Mouse (Mus musculus) 3134 (cell line): ENCODE results near the gene Atp1a4.
A peak's percentile ranks its signal among the peaks of the same experiment; 100 is the strongest.
"Not testable (repeated sequence)": the region's sequence is repeated elsewhere in the genome, so short reads cannot be mapped to it uniquely, and the experiment has no call there.

Experiments used
- DNase-seq: peaks from one replicate; pipeline ENCODE4 v3.0.0-alpha.2; 2011; ENCODE audit warnings: low spot score; ENCODE audit not compliant: insufficient read length; ENCODE audit errors: extremely low read depth

Gene Atp1a4

DNA sequence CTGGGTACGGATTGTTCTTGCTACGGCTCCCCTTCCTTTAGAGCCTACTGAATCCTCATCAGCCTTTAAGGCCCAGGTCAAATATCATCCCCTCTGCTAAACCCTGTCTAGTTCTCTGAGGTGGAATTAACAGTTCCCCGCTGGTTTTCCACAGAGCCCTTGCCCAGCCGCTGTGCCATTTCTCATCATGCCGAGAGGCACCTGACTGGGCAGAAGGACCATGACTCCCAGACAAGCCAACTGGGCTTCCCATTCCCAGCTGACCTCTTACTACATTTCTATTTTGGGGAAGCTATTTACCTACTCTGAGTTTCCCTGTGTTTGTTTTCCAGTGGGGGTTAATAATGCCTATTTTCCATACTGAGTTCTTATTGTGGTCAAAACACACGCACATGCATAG lies 24.9 kb upstream of the Atp1a4 start:
- no peak for DNase-seq

DNA sequence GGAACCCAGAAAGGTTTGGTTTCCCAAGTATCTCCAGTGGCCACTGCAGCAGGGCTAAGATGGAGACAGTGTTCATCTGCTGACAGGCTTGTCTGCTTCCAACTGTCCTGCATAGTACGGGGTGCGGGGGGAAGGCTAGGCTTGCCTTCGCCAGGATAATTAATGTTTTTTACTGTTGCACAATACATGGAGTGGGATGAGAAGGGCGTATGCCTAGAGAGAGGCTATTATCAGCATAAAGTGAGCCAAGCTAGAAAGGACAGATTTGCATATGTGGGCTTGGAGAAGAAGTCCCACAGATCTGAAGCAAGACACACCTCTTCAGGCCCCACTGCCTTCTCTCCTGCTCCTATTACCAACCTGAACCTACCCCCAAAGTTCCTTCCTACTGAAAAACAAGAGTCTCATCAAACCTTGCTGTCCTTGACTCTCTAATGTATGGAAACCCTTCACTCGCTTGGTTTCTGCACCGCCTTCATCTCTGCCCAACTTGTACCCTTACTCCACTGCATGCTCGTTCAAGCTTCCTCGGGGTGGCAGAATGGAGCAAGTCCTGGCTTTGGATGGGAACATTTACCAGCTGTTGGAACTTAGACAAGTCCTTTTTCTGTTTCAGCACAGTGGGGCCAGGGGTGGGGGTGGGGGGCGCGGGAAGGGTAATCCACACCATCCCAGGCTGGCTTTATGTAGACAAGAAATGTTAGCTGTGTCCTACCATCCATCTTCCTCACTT lies 23.5 kb upstream of the Atp1a4 start:
- no peak for DNase-seq

- DNase-seq: no peak
Measured at GRCm38 (mm10) chr1:172279768-172280509, 21.7 kb upstream of the Atp1a4 start.

GRCm38 (mm10) chr1:172278328-172278727 lies 20.1 kb upstream of the Atp1a4 start:
- no peak for DNase-seq

GRCm38 (mm10) chr1:172277172-172277571 lies 19.0 kb upstream of the Atp1a4 start:
- DNase-seq: no peak

- DNase-seq: no peak
Measured at GRCm38 (mm10) chr1:172274547-172274946, 16.3 kb upstream of the Atp1a4 start.

DNA sequence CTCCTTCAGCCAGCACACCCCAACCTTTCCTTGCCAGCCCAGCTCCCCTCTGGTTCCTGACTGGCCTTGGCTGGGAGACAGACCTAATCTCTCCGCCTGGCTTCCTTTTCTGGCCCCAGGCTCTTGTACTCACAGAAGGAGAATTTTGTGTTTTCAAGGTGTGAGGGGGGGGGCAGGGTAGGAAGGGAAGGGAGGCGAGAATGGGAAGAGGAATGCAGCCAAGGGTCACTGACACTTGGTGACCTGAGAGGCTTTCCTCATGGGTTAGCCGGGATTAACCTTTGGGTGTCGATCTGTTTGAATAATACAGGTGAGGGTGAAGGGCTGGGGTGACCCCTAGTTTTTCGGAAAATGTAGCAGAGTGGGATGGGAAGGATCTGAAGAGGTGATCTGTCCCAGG lies 15.9 kb upstream of the Atp1a4 start:
- no peak for DNase-seq

DNA sequence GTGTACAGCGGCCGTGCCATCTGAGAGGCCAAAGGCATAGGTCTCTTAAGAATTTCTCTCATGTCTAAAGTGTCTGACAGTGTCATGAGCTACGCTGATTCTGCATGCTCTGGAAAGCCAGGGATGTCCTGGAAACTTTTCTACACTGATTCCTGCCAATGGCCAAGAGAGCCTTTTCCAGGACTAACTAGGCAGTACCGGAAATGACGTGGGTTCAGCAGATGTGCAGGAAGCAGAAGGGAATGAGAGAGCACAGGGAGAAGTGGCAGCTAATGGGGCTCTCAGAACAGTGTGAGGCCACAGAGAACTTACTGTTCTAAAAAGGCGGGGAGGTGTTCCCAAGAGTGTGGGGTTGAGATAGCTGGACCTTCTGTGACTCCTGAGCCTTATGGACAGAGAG lies 15.2 kb upstream of the Atp1a4 start:
- no peak for DNase-seq

GRCm38 (mm10) chr1:172271765-172272164 lies 13.6 kb upstream of the Atp1a4 start:
- DNase-seq: no peak

DNA sequence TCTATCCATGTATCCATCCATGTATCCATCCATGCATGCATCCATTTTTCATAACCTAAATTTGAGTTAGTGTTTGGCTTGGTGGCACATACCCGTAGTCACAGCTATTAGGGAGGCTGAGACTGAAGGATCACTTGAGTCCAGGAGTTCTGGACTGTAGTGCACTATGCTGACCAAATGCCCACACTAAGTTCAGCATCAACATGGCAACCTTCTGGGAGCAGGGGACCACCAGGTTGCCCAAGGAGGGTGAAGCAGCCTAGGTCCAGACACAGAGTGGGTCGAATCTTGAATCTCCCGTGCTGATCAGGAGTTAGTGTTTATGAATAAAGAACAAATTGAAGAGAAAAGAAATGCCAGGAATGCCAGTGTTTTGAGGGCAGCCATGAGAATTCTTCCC lies 13.0 kb upstream of the Atp1a4 start:
- no peak for DNase-seq

DNA sequence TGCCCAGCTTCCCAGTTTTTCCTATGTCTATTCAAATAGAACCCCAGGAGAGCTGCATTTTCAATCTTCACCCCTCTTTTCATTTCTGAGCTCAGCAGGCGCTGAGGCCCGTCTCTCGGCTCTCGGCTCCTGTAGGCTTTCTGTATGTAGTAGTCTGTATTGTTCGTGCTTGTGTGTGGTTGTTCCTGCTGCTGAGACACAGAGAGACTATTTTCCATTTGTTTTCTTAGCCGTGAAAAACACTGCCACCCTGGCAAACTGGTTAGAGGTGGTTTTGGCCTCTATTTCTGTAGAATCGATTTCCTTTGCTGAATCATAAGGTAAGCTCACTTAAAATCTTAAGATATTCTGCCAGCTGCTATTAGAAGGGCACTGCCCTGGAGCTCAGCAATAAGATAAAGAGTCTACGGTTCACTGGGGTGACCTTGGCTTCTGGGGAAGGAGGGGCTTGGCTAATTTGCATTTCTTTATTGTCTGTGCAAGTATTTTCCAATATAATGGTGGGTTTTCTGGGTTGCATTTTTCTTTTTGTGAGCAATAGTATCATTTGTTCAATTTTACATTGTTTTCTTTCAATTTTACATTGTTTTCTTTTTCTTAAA lies 3.4 kb upstream of the Atp1a4 start, which contains the start of gene Igsf8:
Gene Igsf8, plus strand, starts transcription at position 165 of the 602 bp plus-strand sequence.
- DNase-seq: no peak

DNA sequence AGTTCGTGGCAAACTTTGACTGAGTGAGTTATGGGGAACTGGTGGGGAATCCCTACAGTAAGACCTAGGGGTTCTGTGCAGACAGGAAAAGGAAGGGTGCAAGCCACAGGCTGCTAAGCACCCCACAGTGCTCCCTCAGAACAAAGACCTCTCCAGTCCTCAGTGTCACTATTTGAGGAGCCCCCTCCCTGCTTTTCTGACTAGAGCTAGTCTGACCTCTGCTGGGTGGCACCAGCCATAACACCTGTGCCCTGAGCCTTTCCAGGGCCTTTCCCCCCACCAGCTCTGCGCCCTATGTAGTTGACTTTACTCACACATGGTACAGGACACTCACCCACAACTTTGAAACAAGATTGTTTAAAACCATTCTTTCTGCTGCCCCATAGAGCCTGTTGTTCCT lies 10.5 kb downstream of the Atp1a4 start:
- no peak for DNase-seq

GRCm38 (mm10) chr1:172247216-172247615 lies 11.0 kb downstream of the Atp1a4 start:
- no peak for DNase-seq

DNA sequence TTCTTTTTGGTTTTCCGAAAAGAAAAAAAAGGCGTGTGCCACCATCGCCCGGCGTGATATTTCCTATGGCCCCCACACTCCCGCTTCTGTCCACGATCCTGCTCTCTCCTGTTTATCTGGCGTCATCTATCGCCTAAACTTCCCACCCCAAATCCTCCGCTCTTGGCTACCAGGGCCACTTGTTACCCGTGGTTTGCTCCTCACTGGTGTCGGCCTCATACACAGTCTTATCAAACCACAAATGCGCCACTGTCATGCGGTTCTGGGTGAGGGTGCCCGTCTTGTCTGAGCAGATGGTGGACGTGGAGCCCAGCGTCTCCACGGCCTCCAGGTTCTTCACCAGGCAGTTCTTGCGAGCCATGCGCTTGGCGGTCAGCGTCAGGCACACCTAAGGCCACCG lies 13.6 kb downstream of the Atp1a4 start:
- not testable (repeated sequence) for DNase-seq

- no peak for DNase-seq
Measured at GRCm38 (mm10) chr1:172243547-172244205, 14.5 kb downstream of the Atp1a4 start.

DNA sequence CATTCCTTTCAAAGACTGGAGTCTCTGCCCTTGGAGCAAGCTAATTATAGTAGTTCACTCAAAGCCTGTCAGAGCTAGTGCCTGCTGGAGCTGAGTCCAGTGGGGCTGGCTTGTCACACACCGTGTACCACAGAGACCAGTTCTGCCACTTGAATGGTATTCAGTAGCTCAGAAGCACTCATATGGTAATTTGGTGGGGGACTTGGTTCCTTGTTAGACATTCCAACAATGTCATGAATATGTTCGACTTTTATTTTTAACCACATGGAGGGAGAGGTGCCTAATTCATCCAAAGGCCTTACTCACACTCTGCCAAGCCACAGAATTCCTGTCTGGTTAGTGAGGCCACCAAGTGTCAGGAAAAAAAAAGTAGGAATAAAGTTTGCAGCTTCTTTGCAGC lies 15.8 kb downstream of the Atp1a4 start:
- DNase-seq: peak; percentile 72

DNA sequence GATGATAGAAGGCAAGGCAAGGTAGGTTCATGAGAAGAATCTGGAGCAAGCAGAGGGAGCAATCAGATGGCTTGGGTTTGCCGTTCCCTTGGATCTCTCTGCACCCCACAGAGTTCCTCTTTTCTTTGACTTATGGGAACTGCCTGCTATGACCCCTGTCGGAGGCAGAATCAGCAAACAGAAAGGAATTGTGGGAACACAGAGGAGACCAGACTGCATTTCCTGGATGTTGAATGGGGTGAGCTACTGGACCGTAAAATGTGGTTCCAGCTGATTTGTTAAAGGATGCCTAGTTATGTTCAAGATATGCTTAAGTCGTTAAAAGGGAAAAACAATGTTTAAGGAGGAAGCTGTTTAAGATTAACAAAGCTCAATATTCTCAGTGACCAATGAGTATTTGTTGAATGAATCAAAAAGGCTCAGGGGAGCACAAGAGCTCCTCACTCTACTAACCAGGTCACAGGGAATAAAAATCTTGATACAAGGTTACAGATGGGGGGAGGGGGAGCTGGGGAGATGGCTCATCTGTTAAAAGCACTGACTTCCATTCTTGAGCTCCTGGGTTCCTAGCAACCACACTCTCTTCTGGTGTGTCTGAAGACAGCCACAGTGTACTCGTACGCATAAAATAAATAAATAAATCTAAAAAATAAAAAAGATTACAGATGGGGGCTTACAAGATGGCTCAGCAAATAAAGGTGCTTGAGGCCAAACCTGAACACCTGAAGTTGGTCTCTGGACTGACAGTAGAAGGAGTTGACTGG lies 17.1 kb downstream of the Atp1a4 start:
- no peak for DNase-seq

DNA sequence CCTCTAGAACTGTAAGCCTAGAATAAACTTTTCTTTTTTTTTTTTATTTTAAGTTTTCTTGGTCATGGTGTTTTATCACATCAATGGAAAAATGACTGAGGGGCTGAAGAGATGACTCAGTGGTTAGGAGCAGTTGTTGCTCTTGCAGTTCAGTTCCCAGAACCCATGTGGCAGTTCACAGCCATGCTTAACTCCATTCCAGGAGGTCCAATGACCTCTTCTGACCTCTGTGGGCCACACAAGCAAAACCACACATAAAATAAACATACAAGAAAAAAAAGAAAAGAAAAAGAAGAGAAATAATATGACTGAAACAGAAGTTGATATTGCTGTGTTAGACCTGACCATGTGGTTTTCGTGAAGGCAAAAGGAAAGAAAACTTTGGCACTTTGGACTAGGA lies 29.0 kb downstream of the Atp1a4 start:
- DNase-seq: no peak

DNA sequence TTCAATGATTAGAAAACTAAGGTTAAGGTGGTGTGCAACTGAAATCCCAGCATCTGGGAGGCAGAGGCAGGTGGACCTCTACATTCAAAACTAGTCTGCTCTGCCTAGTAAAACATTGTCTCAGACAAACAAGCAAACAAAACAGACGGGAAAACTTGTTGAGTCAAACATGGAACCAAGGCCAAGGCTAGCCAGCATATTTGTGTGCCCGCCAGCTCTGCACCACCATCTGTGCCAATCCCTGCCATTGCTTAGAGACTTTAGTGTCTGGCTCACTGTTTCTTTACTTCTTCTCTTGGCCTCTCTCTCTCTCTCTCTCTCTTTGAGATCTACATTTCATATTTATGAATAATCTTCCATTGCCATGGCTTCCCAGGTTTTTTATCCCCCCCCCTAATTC lies 30.0 kb downstream of the Atp1a4 start:
- no peak for DNase-seq

GRCm38 (mm10) chr1:172221297-172222063 lies 36.7 kb downstream of the Atp1a4 start:
- DNase-seq: no peak
